Mouse (Mus musculus) CH12.LX (cell line): Measurements from ENCODE around the gene Atp9a. TPM values are rescaled to one million over a fixed set of nuclear protein-coding genes. Genes with fewer than 3 reads are reported as not detected.

ENCODE experiments used
- DNase-seq: peaks from one replicate; pipeline ENCODE4 v3.0.0-alpha.2; 2013; ENCODE audit errors: extremely low read depth
- H3K27ac ChIP-seq: 2 replicates; pipeline ENCODE4 v1.5.1; 2012; ENCODE audit warnings: low read depth, mild to moderate bottlenecking, control low read depth, moderate library complexity; ENCODE audit not compliant: insufficient read depth
- H3K27me3 ChIP-seq: replicated peaks from 2 replicates; pipeline ENCODE3; 2012; ENCODE audit warnings: inconsistent platforms
- H3K36me3 ChIP-seq, 2 experiments: replicated peaks in 1 of 2; 2 replicates each; pipeline versions ENCODE3 to v1.6.1; 2012; ENCODE audit warnings: inconsistent platforms in 1 of 2, low read length in 1 of 2, mild to moderate bottlenecking in 1 of 2, mixed read lengths in 1 of 2, moderate library complexity in 1 of 2; ENCODE audit not compliant: control insufficient read depth in 1 of 2, insufficient read depth in 1 of 2
- H3K4me1 ChIP-seq, 2 experiments: 2 replicates each; pipeline ENCODE4 v1.6.1; 2012; ENCODE audit warnings: inconsistent platforms in 1 of 2, moderate library complexity in 1 of 2; ENCODE audit not compliant: insufficient read depth in 2 of 2, control insufficient read depth in 1 of 2
- H3K4me2 ChIP-seq: 2 replicates; pipeline ENCODE4 v1.6.1; 2012; ENCODE audit warnings: low read depth, mild to moderate bottlenecking, control low read depth; ENCODE audit not compliant: poor library complexity, insufficient read depth, severe bottlenecking
- H3K4me3 ChIP-seq, 3 experiments: fragments of 150-350 bp in 1 of 3; sonication (generic) in 1 of 3; replicated peaks in 1 of 3; 2 replicates each; pipeline versions ENCODE3 to v1.5.1; 2011 to 2012; ENCODE audit warnings: low read depth in 2 of 3, low read length in 2 of 3, mild to moderate bottlenecking in 2 of 3, moderate library complexity in 2 of 3, control low read depth in 1 of 3, improper control_type of control experiment in 1 of 3, inconsistent platforms in 1 of 3, mixed read lengths in 1 of 3; ENCODE audit not compliant: poor library complexity in 1 of 3
- H3K79me2 ChIP-seq: replicated peaks from 2 replicates; pipeline ENCODE4 v1.6.1; 2012; ENCODE audit warnings: mild to moderate bottlenecking, moderate library complexity; ENCODE audit not compliant: control insufficient read depth, poor library complexity, insufficient read depth, severe bottlenecking; ENCODE audit errors: extremely low read depth
- H3K9ac ChIP-seq: 2 replicates; pipeline ENCODE4 v1.6.1; 2012; ENCODE audit warnings: low read depth, mild to moderate bottlenecking, control low read depth, moderate library complexity; ENCODE audit not compliant: insufficient read depth
- H3K9me3 ChIP-seq: replicated peaks from 2 replicates; pipeline ENCODE3; 2012; ENCODE audit warnings: low read length, inconsistent platforms, mixed read lengths
- BHLHE40 ChIP-seq: IDR thresholded peaks from 2 replicates; pipeline ENCODE4 v1.6.1; 2011; ENCODE audit warnings: mild to moderate bottlenecking, low read depth, low read length, improper control_type of control experiment
- CHD1 ChIP-seq: IDR thresholded peaks from 2 replicates; pipeline ENCODE4 v1.6.1; 2012; ENCODE audit warnings: low read depth, low read length, improper control_type of control experiment, inconsistent platforms
- E2F4 ChIP-seq: IDR thresholded peaks from 2 replicates; pipeline ENCODE4 v1.6.1; 2011; ENCODE audit warnings: low read depth, low read length, improper control_type of control experiment; ENCODE audit not compliant: insufficient replicate concordance
- ETS1 ChIP-seq: conservative IDR thresholded peaks from 2 replicates; pipeline ENCODE4 v1.6.1; 2012; ENCODE audit warnings: low read depth, mild to moderate bottlenecking, inconsistent platforms, low read length, improper control_type of control experiment, moderate library complexity
- JUND ChIP-seq: conservative IDR thresholded peaks from 2 replicates; pipeline ENCODE4 v1.6.1; 2011; ENCODE audit warnings: low read depth, low read length, improper control_type of control experiment
- MAZ ChIP-seq: IDR thresholded peaks from 2 replicates; pipeline ENCODE4 v1.6.1; 2012; ENCODE audit warnings: low read depth, mild to moderate bottlenecking, inconsistent platforms, low read length, improper control_type of control experiment, moderate library complexity
- MYC ChIP-seq: IDR thresholded peaks from 2 replicates; pipeline ENCODE4 v1.6.1; 2011; ENCODE audit warnings: low read depth, mild to moderate bottlenecking, improper control_type of control experiment, low read length
- PAX5 ChIP-seq: IDR thresholded peaks from 2 replicates; pipeline ENCODE4 v1.6.1; 2012; ENCODE audit warnings: low read length, inconsistent platforms, mixed read lengths
- POLR2A ChIP-seq: IDR thresholded peaks from 2 replicates; pipeline ENCODE4 v1.6.1; 2011; ENCODE audit warnings: low read depth, mild to moderate bottlenecking, improper control_type of control experiment, low read length
- POLR2AphosphoS2 ChIP-seq: IDR thresholded peaks from 2 replicates; pipeline ENCODE4 v1.6.1; 2011; ENCODE audit warnings: low read depth, low read length, improper control_type of control experiment
- SIN3A ChIP-seq: IDR thresholded peaks from 2 replicates; pipeline ENCODE4 v1.6.1; 2012; ENCODE audit warnings: low read length, improper control_type of control experiment, inconsistent platforms
- SMC3 ChIP-seq: IDR thresholded peaks from 2 replicates; pipeline ENCODE4 v1.6.1; 2011; ENCODE audit warnings: low read depth, low read length, improper control_type of control experiment
- TBP ChIP-seq: conservative IDR thresholded peaks from 2 replicates; pipeline ENCODE4 v1.6.1; 2011; ENCODE audit warnings: low read depth, low read length, improper control_type of control experiment
- TCF12 ChIP-seq: IDR thresholded peaks from 2 replicates; pipeline ENCODE4 v1.6.1; 2014; ENCODE audit warnings: low read depth, mild to moderate bottlenecking, inconsistent platforms, low read length, improper control_type of control experiment
- USF1 ChIP-seq: IDR thresholded peaks from 2 replicates; pipeline ENCODE4 v1.6.1; 2014; ENCODE audit warnings: low read depth, mild to moderate bottlenecking, inconsistent platforms, low read length, improper control_type of control experiment
- ZMIZ1 ChIP-seq: IDR thresholded peaks from 2 replicates; pipeline ENCODE4 v1.6.1; 2012; ENCODE audit warnings: low read depth, mild to moderate bottlenecking, inconsistent platforms, low read length, improper control_type of control experiment
- ZNF384 ChIP-seq: IDR thresholded peaks from 2 replicates; pipeline ENCODE4 v1.6.1; 2012; ENCODE audit warnings: low read depth, low read length, improper control_type of control experiment, inconsistent platforms
- dilution Hi-C: fragments of 300-500 bp; cut with MboI; formaldehyde crosslinking; loops from 2 replicates; pipeline ENCODE4 v1.14.3; 2020; ENCODE audit warnings: low sequenced_read_pairs; ENCODE audit not compliant: extremely low pct_unique_long_range_greater_than_20kb, extremely low pct_ligation_motif_present
- in situ Hi-C: fragments of 300-500 bp; cut with MboI; formaldehyde crosslinking; loops from 3 replicates; pipeline ENCODE4 v1.14.3; 2019; ENCODE audit warnings: low sequenced_read_pairs, low pct_ligation_motif_present, low pct_unique_long_range_greater_than_20kb, mixed read lengths
- polyA plus RNA-seq: library from polyadenylated mRNA; unstranded; fragments of >175 nt; gene quantifications from 2 replicates; pipeline ENCODE4 v1.2.1, GENCODE M21; 2012; ENCODE audit warnings: low read depth; ENCODE audit not compliant: insufficient read length
- total RNA-seq, 2 experiments: library from RNA; depleted of rRNA; stranded (reverse); fragments of 300-350 nt in 1 of 2; fragments of >200 nt in 1 of 2; gene quantifications; 2 replicates each; pipeline ENCODE4 v1.2.3; 2012 to 2014

Gene Atp9a
- total and polyA plus RNA-seq, 3 experiments: 18.9 to 43.7 (median 40.1) TPM

DNA sequence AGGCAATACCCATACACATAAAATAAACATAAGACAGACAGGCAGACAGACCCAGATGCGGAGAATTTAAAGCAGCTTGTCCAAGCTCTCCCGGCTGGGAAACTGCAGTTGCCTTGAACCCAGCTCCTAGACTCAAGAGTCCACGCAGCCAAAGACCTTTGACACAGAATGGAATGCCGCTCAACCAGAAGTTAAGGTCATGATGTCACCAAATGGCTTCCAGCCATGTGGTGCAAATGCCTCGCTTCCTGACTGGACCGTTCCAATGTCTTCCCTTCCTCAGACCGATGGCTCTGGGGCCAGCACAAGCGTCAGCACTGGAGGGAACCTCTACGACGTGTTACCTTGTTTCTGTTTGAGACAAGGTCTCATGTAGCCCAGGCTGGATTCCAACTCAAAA is 4.3 kb downstream of the Atp9a start:
- Histone ChIP-seq H3K4me3 (no peak overlapping the region), H3K4me2 (no peak overlapping the region), H3K9me3 (peaks cover 19% of the 10 kb centered on the region), H3K79me2 (no peaks in the 10 kb centered on the region), H3K9ac (no peak overlapping the region), H3K36me3 (no peaks in the 10 kb centered on the region), H3K27ac (no peak overlapping the region), H3K4me1 (no peaks in the 10 kb centered on the region), H3K27me3 (peaks cover 8% of the 10 kb centered on the region)
- dilution Hi-C loops: no loop called here
- DNase-seq: no peak
- no peak for TF ChIP-seq PAX5
- TF ChIP-seq JUND: no peak
- in situ Hi-C loops: no loop called here

GRCm38 (mm10) chr2:168734023-168734422 is 8.2 kb downstream of the Atp9a start:
- H3K9me3 ChIP-seq: peaks cover 3% of the 10 kb centered on the region
- TF ChIP-seq USF1: no peak
- TF ChIP-seq PAX5: no peak
- TF ChIP-seq TBP: no peak
- no peak for TF ChIP-seq TCF12
- no peak for TF ChIP-seq JUND
- TF ChIP-seq BHLHE40: no peak
- no peak for TF ChIP-seq CHD1
- no peak for TF ChIP-seq MAZ
- no peak for TF ChIP-seq MYC
- in situ Hi-C loops: no loop called here

DNA sequence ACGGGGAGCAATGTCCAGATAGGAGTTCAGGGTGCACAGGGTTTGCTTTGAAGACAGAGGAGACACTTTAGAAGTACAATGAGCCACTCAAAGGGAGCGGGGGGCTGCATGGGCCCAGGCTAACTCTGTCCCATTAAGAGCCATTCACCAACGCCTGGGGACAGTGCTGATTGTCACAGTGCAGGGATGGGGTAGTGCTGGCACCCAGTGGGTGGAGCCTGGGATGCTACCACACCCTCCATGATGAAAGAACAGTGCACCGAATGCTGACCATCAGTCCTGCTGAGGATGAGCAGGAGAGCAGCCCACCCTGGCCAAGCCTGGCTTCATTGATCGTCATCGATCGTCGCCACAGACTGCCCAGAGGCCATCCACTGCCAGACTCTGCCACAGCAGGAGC is 11.0 kb downstream of the Atp9a start:
- dilution Hi-C loops: no loop called here
- no peak overlapping the region for H3K9ac ChIP-seq

More at GRCm38 (mm10) chr2:168734023-168734422, 8.2 kb downstream of the Atp9a start:
- Histone ChIP-seq H3K27me3 (peaks cover 10% of the 10 kb centered on the region), H3K4me1 (no peaks in the 10 kb centered on the region), H3K9ac (no peak overlapping the region), H3K27ac (no peak overlapping the region), H3K4me3 (no peak overlapping the region), H3K4me2 (no peak overlapping the region), H3K79me2 (no peaks in the 10 kb centered on the region), H3K36me3 (no peaks in the 10 kb centered on the region)
- DNase-seq: no peak
- dilution Hi-C loops: no loop called here

More for the DNA sequence above, 11.0 kb downstream of the Atp9a start:
- peaks cover 3% of the 10 kb centered on the region for H3K9me3 ChIP-seq
- peaks cover 11% of the 10 kb centered on the region for H3K27me3 ChIP-seq
- H3K36me3 ChIP-seq: no peaks in the 10 kb centered on the region
- TF ChIP-seq POLR2AphosphoS2 (no peak), POLR2A (no peak), SIN3A (no peak), ZNF384 (no peak), ZMIZ1 (no peak), TCF12 (no peak), SMC3 (no peak), CHD1 (no peak), ETS1 (no peak), E2F4 (no peak), BHLHE40 (no peak)
- no peak overlapping the region for H3K27ac ChIP-seq
- no peak overlapping the region for H3K4me3 ChIP-seq
- no peak for DNase-seq
- no peaks in the 10 kb centered on the region for H3K4me1 ChIP-seq
- H3K79me2 ChIP-seq: no peaks in the 10 kb centered on the region
- no peak overlapping the region for H3K4me2 ChIP-seq
- in situ Hi-C loops: no loop called here
